Mouse (Mus musculus) embryonic facial prominence, embryonic 14.5 days (tissue): ENCODE data around the gene Olfr545. TPM values are rescaled to one million over a fixed set of nuclear protein-coding genes. Genes with fewer than 3 reads are reported as not detected.

Experiments
- ATAC-seq: fragments of 200-750 bp; cut with Nextera tagmentation; 2 replicates; pipeline ENCODE4 v1.8.0; 2017; ENCODE audit warnings: low read depth, moderate number of reproducible peaks, moderate TSS enrichment
- DNase-seq: peaks from one replicate; pipeline ENCODE4 v3.0.0-alpha.2; 2015; ENCODE audit warnings: low spot score
- H3K27ac ChIP-seq: fragments of 300-500 bp; sonication (generic); replicated peaks from 2 replicates; pipeline ENCODE4 v1.5.1; 2014; ENCODE audit warnings: low read depth, mild to moderate bottlenecking, low read length, moderate library complexity
- H3K27me3 ChIP-seq: fragments of 300-500 bp; sonication (generic); replicated peaks from 2 replicates; pipeline ENCODE4 v1.6.1; 2014; ENCODE audit warnings: low read length; ENCODE audit not compliant: control insufficient read depth, insufficient read depth
- H3K36me3 ChIP-seq: fragments of 300-500 bp; sonication (generic); 2 replicates; pipeline ENCODE4 v1.6.1; 2014; ENCODE audit warnings: low read length, mixed read lengths; ENCODE audit not compliant: control insufficient read depth, insufficient read depth
- H3K4me1 ChIP-seq: fragments of 300-500 bp; sonication (generic); 2 replicates; pipeline ENCODE4 v1.6.1; 2014; ENCODE audit warnings: antibody characterized with exemption, low read length; ENCODE audit not compliant: control insufficient read depth, insufficient read depth
- H3K4me2 ChIP-seq: fragments of 300-500 bp; sonication (generic); 2 replicates; pipeline ENCODE4 v1.6.1; 2014; ENCODE audit warnings: low read depth, mild to moderate bottlenecking, low read length, moderate library complexity, mixed read lengths
- H3K4me3 ChIP-seq: fragments of 300-500 bp; sonication (generic); 2 replicates; pipeline ENCODE4 v1.5.1; 2014; ENCODE audit warnings: low read depth, mild to moderate bottlenecking, low read length
- H3K9ac ChIP-seq: fragments of 300-500 bp; sonication (generic); 2 replicates; pipeline ENCODE4 v1.6.1; 2014; ENCODE audit warnings: low read depth, mild to moderate bottlenecking, low read length, moderate library complexity, mixed read lengths
- H3K9me3 ChIP-seq: fragments of 300-500 bp; sonication (generic); 2 replicates; pipeline ENCODE4 v1.6.1; 2016; ENCODE audit warnings: low read length; ENCODE audit not compliant: control insufficient read depth
- WGBS: fragments of 180-500 bp; shearing (Covaris S2); extraction: QIAGEN DNeasy Blood & Tissue Kit; methylation state at CpG from one replicate; pipeline ENCODE4 v1.1.7; 2014; 5-methylcytosine and 5-hydroxymethylcytosine counted together
- polyA plus RNA-seq: library from polyadenylated mRNA; unstranded; fragments of >200 nt; fragmentation: Nextera tagmentation; extraction: Ambion mirVana; gene quantifications from 2 replicates; pipeline ENCODE4 v1.2.1, GENCODE M21; 2014

The Olfr545 gene
- polyA plus RNA-seq = not detected in 2 replicates

DNA sequence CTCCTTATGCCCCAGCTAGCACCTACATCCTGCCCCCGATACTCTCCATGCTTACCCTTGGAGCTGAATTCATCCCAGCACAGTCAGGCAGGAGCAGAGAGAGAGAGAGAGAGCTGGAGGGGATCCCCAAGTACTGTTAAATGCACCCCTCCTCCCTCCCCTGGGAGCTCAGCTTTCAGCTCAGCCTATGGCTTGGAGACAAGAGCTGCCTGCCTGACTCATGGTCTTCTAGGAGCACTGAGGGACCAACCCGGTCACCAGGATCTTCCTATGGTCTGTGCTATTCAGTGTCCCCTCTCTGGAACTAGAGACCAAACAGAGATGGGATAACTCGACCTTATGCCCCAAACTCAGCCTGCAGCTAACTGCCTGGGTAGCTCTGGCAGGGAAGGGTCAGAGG, at the start of gene Olfr545:
Gene Olfr545, minus strand, starts transcription at position 101 of the 400 bp plus-strand sequence.
- ATAC-seq (no peak), DNase-seq (no peak)
- H3K9me3 ChIP-seq = no peaks in the 10 kb centered on the region
- no peak within 1 kb of the TSS for H3K27ac ChIP-seq
- no peaks in the 10 kb centered on the region for H3K36me3 ChIP-seq
- 58% methylated on average over 3 of the region's 3 CpGs for WGBS
- no peak within 1 kb of the TSS for H3K4me2 ChIP-seq
- H3K9ac ChIP-seq = no peak within 1 kb of the TSS
- H3K4me3 ChIP-seq = no peak within 1 kb of the TSS
- no peaks in the 10 kb centered on the region for H3K27me3 ChIP-seq
- no peaks in the 10 kb centered on the region for H3K4me1 ChIP-seq

DNA sequence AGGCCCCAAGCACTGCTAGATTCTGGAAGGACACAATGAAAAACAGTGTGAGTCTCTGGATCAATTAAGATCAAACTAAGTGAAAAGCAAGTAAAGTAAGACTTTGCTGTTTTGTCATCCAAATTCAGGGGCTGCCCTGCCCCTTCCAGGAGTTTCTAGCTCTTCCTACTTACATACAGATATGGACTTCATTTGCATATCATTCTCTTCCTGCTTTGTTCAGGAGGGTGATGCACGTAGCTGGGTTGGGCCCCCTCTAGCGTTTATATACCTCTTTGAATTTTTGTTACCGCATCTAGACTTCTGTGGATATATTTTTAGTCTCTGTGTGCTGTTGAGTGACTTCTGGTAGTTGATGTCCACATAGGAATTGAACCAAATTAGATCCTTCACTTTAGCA, 41.9 kb upstream of the Olfr545 start:
- Histone ChIP-seq H3K9ac (no peak overlapping the region), H3K9me3 (no peaks in the 10 kb centered on the region), H3K27ac (no peak overlapping the region), H3K4me1 (no peaks in the 10 kb centered on the region), H3K36me3 (no peaks in the 10 kb centered on the region), H3K4me3 (no peak overlapping the region), H3K4me2 (no peak overlapping the region), H3K27me3 (no peaks in the 10 kb centered on the region)
- ATAC-seq (no peak), DNase-seq (no peak)
- 65% methylated on average over 3 of the region's 3 CpGs for WGBS

DNA sequence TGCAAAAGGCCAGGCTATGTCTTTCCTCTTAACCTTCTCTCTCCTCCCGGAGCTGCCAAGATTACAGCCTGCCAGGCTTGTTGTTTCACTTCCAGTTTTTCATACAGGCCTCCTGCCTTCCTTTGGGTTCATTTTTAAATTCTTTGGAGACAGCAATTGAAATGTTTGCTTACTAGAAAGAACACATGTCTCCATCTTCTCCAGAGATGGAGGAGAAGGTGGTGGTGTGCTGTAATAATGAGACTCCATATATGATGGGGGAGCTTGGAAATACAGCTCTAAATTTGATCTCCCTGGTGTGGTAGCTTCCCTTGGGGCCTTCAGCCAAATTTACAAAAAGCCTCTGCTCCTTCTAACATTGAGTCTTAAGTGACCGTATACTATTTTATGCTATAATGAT, 41.2 kb upstream of the Olfr545 start, which contains the start of gene Olfr548-ps1:
Gene Olfr548-ps1, plus strand, starts transcription at position 301 of the 400 bp plus-strand sequence.
- Histone ChIP-seq H3K36me3 (no peaks in the 10 kb centered on the region), H3K27ac (no peak within 1 kb of the TSS), H3K27me3 (no peaks in the 10 kb centered on the region), H3K9ac (no peak within 1 kb of the TSS), H3K4me2 (no peak within 1 kb of the TSS), H3K4me1 (no peaks in the 10 kb centered on the region), H3K4me3 (no peak within 1 kb of the TSS), H3K9me3 (no peaks in the 10 kb centered on the region)
- DNase-seq (no peak), ATAC-seq (no peak)
- 80% methylated on average over 2 of the region's 2 CpGs for WGBS

DNA sequence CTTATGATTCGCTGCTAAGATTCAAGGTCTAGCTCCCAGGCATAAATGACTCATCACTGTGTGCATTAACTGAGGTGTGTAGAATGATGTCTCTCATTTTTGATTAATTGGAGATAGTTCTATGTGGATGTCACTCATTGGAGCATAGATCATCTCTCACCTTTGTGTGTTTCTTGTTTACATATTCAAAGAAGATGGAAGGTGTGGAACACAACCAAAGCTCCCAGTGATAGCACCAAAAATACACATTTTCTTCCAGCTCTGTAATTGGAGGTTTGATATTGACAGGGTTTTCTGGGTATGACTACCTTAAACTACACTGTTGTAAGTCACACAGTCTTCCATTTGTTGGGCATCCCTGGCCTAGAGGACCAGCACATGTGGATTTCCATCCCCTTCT, 35.1 kb upstream of the Olfr545 start, which contains the start of gene Olfr547:
Gene Olfr547, plus strand, starts transcription at position 301 of the 400 bp plus-strand sequence.
- Histone ChIP-seq H3K4me3 (no peak within 1 kb of the TSS), H3K9me3 (no peaks in the 10 kb centered on the region), H3K9ac (no peak within 1 kb of the TSS), H3K27me3 (no peaks in the 10 kb centered on the region), H3K4me2 (no peak within 1 kb of the TSS), H3K27ac (no peak within 1 kb of the TSS), H3K4me1 (no peaks in the 10 kb centered on the region), H3K36me3 (no peaks in the 10 kb centered on the region)
- WGBS = 74% methylated on average over 1 of the region's 1 CpGs
- ATAC-seq = no peak
- no peak for DNase-seq

DNA sequence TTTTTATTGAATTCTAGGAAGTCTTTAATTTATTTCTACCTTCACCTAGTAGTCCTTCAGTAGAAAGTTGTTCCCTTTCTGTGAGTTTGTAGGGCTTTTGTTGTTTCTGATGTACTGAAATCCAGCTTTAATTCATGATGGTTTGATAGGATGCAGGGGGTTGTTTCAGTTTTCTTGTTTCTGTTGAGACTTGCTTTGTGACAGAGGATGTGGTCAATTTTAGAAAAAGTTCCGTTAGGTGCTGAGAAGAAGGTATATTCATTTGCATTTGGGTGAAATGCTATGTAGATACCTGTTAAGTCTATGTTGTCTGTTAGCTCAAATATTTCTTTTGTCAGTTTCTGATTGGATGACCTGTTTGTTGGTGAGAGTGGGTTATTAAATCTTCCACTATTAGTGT, 29.7 kb upstream of the Olfr545 start:
- H3K4me1 ChIP-seq = no peaks in the 10 kb centered on the region
- H3K9me3 ChIP-seq = no peaks in the 10 kb centered on the region
- no peak for ATAC-seq
- H3K36me3 ChIP-seq = no peaks in the 10 kb centered on the region
- WGBS = 76% methylated on average over 1 of the region's 1 CpGs
- no peak overlapping the region for H3K4me3 ChIP-seq
- no peak overlapping the region for H3K27ac ChIP-seq
- no peak overlapping the region for H3K9ac ChIP-seq
- H3K27me3 ChIP-seq = no peaks in the 10 kb centered on the region
- no peak for DNase-seq
- H3K4me2 ChIP-seq = no peak overlapping the region

DNA sequence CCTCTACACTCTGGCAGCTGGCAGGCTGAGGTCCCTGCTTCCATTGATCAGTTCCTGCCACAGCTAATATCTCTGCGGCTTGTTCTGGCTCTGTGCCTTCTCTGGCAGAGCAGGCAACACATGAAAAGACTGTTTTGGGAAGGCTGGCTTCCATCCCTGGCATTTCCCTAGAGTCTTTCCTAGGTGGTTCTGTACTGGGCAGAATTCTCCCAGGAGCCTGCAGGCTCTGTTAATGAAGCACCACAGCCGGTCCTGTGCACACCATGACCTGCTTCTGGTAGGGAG, 17.6 kb upstream of the Olfr545 start:
- WGBS = 76% methylated on average over 2 of the region's 2 CpGs

DNA sequence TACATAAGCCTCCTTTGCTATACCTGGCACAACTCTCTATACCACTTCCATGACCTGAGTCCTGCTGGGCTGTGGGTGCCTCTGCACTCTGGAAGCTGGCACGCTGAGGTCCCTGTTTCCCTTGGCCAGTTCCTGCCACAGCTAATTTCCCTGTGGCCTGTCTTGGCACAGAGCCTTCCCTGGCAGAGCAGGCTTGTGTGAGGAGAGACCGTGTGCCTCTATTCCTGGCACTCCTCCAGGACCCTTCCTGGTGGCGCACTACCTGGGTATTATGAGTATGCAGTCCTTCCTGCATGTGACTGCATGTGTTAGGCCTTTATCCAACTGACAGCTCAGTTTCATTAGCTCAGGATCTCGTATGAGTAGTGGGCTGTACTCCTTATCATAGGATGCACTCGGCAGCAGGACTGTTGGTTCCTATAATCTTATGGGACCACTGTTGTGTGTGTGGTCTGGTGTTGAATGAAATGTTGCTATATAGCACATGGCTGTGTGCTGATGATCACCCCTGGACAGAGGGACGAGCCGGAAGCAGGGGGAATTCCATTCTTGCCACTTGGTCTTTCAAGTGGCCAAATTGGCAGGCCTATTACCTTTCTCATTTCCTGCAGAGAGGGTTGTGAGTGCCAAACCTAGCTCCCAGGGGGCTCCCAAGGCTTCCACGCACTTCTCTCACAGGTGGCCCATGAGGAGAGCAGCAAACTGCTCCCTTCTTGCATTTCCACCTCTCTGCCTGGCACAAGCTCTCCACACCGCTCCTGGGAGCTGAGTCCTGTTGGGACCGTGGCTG, 17.1 kb upstream of the Olfr545 start:
- DNase-seq = peak; percentile 48
- peak; percentile 34; the same call in 1 of the 2 replicates for ATAC-seq
- Histone ChIP-seq H3K4me1 (peaks cover 9% of the 10 kb centered on the region), H3K4me2 (no peak overlapping the region), H3K4me3 (no peak overlapping the region), H3K9ac (no peak overlapping the region), H3K36me3 (no peaks in the 10 kb centered on the region), H3K27ac (no peak overlapping the region), H3K27me3 (peaks cover 13% of the 10 kb centered on the region; the same call in 1 of the 2 replicates), H3K9me3 (no peaks in the 10 kb centered on the region)
- 45% methylated on average over 10 of the region's 10 CpGs for WGBS

More for the DNA sequence above, 17.6 kb upstream of the Olfr545 start:
- H3K4me3 ChIP-seq = no peak overlapping the region
- peaks cover 9% of the 10 kb centered on the region for H3K4me1 ChIP-seq
- H3K9ac ChIP-seq = no peak overlapping the region
- H3K9me3 ChIP-seq = no peaks in the 10 kb centered on the region
- H3K27ac ChIP-seq = no peak overlapping the region
- DNase-seq (peak; percentile 14), ATAC-seq (no peak)
- H3K4me2 ChIP-seq = no peak overlapping the region
- no peaks in the 10 kb centered on the region for H3K36me3 ChIP-seq
- peaks cover 13% of the 10 kb centered on the region; the same call in 1 of the 2 replicates for H3K27me3 ChIP-seq

DNA sequence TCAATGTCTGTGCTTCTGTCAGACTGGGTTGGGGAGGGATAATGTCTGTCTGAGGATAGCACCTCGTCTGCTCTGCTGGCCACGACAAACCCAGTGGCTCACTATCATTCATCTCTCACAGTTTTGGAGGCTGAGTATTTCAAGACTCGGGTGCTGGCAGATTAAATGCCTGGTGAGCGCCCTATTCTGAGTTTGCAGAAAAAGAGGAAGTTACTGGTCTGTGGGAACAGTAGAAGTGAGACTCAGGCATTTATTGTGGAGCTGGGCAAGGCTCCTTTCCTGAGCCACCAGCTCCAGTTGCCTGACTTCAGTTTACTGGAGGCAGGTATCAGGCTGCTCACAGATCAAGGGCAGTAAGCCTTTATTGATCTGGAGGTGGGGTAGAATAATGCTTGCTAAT, 14.8 kb upstream of the Olfr545 start:
- Histone ChIP-seq H3K9ac (no peak overlapping the region), H3K4me1 (peaks cover 9% of the 10 kb centered on the region), H3K4me3 (no peak overlapping the region), H3K36me3 (no peaks in the 10 kb centered on the region), H3K9me3 (no peaks in the 10 kb centered on the region), H3K27me3 (peaks cover 13% of the 10 kb centered on the region; the same call in 1 of the 2 replicates), H3K4me2 (no peak overlapping the region), H3K27ac (no peak overlapping the region)
- 69% methylated on average over 4 of the region's 4 CpGs for WGBS
- ATAC-seq = no peak
- no peak for DNase-seq
